Mouse (Mus musculus) erythroblast, embryonic 14.5 days (primary cell): ENCODE results near the gene Ralgapa1.

Source experiments
- GATA1 ChIP-seq: IDR thresholded peaks from 2 replicates; pipeline ENCODE4 v1.6.1; 2012; ENCODE audit warnings: low read length, inconsistent platforms, mixed read lengths
- TAL1 ChIP-seq: IDR thresholded peaks from 3 replicates; pipeline ENCODE4 v1.6.1; 2012; ENCODE audit warnings: low read length, inconsistent platforms, mixed read lengths

DNA sequence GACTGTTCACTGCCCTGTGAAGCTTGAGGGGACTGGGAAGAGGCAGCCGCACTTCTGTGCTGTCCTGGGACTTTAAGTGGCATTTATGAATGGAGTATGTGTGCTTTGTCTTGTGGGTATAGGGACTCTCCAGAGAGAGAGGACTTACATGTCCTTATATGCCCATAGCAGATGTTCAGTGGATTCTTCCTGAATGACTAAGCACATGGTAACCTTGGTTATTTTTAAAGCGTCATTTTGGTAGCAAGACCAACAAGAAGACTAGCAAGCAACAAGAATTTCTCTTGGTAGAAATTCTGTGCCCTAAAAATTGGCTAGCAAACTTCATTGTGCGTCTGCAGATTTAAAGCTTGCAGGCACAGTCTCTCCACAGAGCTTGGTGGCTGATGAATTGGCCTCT, 257.2 kb downstream of the Ralgapa1 start:
- TF ChIP-seq GATA1 (no peak), TAL1 (no peak)
